Mouse (Mus musculus) forebrain, embryonic 16.5 days (tissue): Measurements from ENCODE around the gene Ccdc170. TPM values are rescaled to one million over a fixed set of nuclear protein-coding genes. Genes with fewer than 3 reads are reported as not detected.
"Not testable (repeated sequence)": the region's sequence is repeated elsewhere in the genome, so short reads cannot be mapped to it uniquely, and the experiment has no call there.

Experiments
- ATAC-seq: fragments of 200-750 bp; cut with Nextera tagmentation; 2 replicates; pipeline ENCODE4 v1.8.0; 2017; ENCODE audit warnings: mild to moderate bottlenecking, moderate library complexity
- H3K27ac ChIP-seq: fragments of 300-500 bp; sonication (generic); 2 replicates; pipeline ENCODE4 v1.5.1; 2014; ENCODE audit warnings: low read length, control low read depth
- H3K27me3 ChIP-seq: fragments of 300-500 bp; sonication (generic); replicated peaks from 2 replicates; pipeline ENCODE4 v1.6.1; 2014; ENCODE audit warnings: low read length; ENCODE audit not compliant: control insufficient read depth, insufficient read depth
- H3K36me3 ChIP-seq: fragments of 300-500 bp; sonication (generic); 2 replicates; pipeline ENCODE4 v1.6.1; 2014; ENCODE audit not compliant: control insufficient read depth, insufficient read depth
- H3K4me1 ChIP-seq: fragments of 300-500 bp; sonication (generic); replicated peaks from 2 replicates; pipeline ENCODE4 v1.6.1; 2014; ENCODE audit warnings: low read length; ENCODE audit not compliant: control insufficient read depth, insufficient read depth
- H3K4me2 ChIP-seq: fragments of 300-500 bp; sonication (generic); 2 replicates; pipeline ENCODE4 v1.6.1; 2014; ENCODE audit warnings: mild to moderate bottlenecking, low read length, control low read depth
- H3K4me3 ChIP-seq: fragments of 300-500 bp; sonication (generic); replicated peaks from 2 replicates; pipeline ENCODE4 v1.5.1; 2014; ENCODE audit warnings: mild to moderate bottlenecking, low read length, control low read depth
- H3K9ac ChIP-seq: fragments of 300-500 bp; sonication (generic); replicated peaks from 2 replicates; pipeline ENCODE4 v1.6.1; 2014; ENCODE audit warnings: low read depth, low read length, control low read depth
- H3K9me3 ChIP-seq: fragments of 300-500 bp; sonication (generic); 2 replicates; pipeline ENCODE4 v1.6.1; 2016; ENCODE audit warnings: low read length; ENCODE audit not compliant: control insufficient read depth
- WGBS: fragments of 180-500 bp; shearing (Covaris S2); extraction: QIAGEN DNeasy Blood & Tissue Kit; methylation state at CpG from one replicate; pipeline ENCODE4 v1.1.7; 2014; 5-methylcytosine and 5-hydroxymethylcytosine counted together
- polyA plus RNA-seq: library from polyadenylated mRNA; unstranded; fragments of >200 nt; fragmentation: Nextera tagmentation; extraction: Ambion mirVana; gene quantifications from 2 replicates; pipeline ENCODE4 v1.2.1, GENCODE M21; 2015

Ccdc170 gene
- polyA plus RNA-seq, 1 experiment from 2014 or later, result 0.27 TPM

DNA sequence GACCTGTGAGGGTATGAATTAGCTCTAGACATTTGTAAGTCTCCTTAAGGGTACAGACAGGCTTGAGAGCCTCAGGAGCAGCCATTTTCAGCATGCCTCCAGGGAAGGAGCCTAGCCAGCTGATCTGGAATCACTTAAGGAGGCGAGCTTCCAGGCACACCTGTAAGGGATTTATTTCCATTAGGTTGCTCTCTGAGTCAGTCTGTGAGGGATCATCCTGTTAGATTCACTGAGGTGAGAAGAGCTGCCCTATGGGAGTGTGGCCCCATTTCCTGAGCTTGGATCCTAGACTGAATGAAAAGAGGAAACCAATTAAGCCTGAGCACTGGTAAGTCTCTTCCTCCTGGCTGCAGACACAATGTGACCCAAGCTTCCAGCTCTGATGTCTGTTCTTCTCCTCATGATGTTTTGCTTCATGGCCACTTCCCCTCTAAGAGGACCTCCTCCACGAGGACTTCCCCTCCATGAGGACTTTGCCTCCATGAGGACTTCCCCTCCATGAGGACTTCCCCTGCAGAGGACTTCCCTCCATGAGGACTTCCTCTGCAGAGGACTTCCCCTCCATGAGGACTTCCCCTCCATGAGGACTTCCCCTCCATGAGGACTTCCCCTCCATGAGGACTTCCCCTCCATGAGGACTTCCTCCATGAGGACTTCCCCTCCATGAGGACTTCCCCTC is 118.6 kb downstream of the Ccdc170 start:
- H3K27me3 ChIP-seq, result no peaks in the 10 kb centered on the region
- H3K9me3 ChIP-seq, result no peaks in the 10 kb centered on the region
- 76% methylated on average over 2 of the region's 2 CpGs for whole genome bisulfite sequencing
- H3K4me2 ChIP-seq, result no peak overlapping the region
- H3K27ac ChIP-seq, result no peak overlapping the region
- ATAC-seq, result no peak
- no peak overlapping the region for H3K4me3 ChIP-seq
- H3K4me1 ChIP-seq, result no peaks in the 10 kb centered on the region
- no peak overlapping the region for H3K9ac ChIP-seq
- no peaks in the 10 kb centered on the region for H3K36me3 ChIP-seq

DNA sequence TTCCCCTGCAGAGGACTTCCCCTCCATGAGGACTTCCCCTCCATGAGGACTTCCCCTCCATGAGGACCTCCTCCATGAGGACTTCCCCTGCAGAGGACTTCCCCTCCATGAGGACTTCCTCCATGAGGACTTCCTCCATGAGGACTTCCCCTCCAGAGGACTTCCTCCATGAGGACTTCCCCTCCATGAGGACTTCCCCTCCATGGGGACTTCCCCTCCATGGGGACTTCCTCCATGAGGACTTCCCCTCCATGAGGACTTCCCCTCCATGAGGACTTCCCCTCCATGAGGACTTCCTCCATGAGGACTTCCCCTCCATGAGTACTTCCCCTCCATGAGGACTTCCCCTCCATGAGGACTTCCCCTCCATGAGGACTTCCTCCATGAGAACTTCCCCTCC is 119.3 kb downstream of the Ccdc170 start:
- not testable (repeated sequence) for H3K27me3 ChIP-seq, H3K4me3 ChIP-seq, ATAC-seq, H3K36me3 ChIP-seq, H3K4me1 ChIP-seq, H3K9me3 ChIP-seq, H3K27ac ChIP-seq, H3K9ac ChIP-seq, H3K4me2 ChIP-seq

DNA sequence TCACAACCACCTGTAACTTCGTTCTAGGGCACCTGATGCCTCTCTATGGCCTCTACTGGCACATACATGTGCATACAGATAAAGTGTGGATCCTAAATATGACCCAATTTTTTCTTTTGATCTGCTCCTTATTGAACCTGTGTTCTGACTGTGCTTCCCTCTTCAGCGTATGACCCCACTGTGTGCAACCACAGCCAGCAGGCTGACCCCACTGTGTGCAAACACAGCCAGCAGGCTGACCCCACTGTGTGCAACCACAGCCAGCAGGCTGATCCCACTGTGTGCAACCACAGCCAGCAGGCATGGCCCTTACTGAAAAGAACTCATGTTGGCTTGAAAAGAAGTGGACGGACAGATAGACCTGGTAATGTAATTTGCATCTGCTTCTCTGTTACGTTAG is 120.2 kb downstream of the Ccdc170 start:
- no peaks in the 10 kb centered on the region for H3K4me1 ChIP-seq
- H3K4me2 ChIP-seq, result no peak overlapping the region
- WGBS, result 76% methylated on average over 4 of the region's 4 CpGs
- H3K4me3 ChIP-seq, result no peak overlapping the region
- H3K27ac ChIP-seq, result no peak overlapping the region
- no peaks in the 10 kb centered on the region for H3K9me3 ChIP-seq
- no peaks in the 10 kb centered on the region for H3K27me3 ChIP-seq
- no peak overlapping the region for H3K9ac ChIP-seq
- no peaks in the 10 kb centered on the region for H3K36me3 ChIP-seq
- ATAC-seq, result no peak

GRCm38 (mm10) chr10:4604527-4605209 is 122.4 kb downstream of the Ccdc170 start:
- H3K4me3 ChIP-seq, result no peak overlapping the region
- no peaks in the 10 kb centered on the region for H3K4me1 ChIP-seq
- H3K9ac ChIP-seq, result no peak overlapping the region
- no peaks in the 10 kb centered on the region for H3K9me3 ChIP-seq
- no peaks in the 10 kb centered on the region for H3K36me3 ChIP-seq
- 91% methylated on average over 4 of the region's 4 CpGs for WGBS
- no peak for ATAC-seq
- H3K27ac ChIP-seq, result no peak overlapping the region
- H3K4me2 ChIP-seq, result no peak overlapping the region
- H3K27me3 ChIP-seq, result no peaks in the 10 kb centered on the region

- H3K4me2 ChIP-seq, result no peak overlapping the region
- no peak for ATAC-seq
These were observed 127.9 kb downstream of the Ccdc170 start for GRCm38 (mm10) chr10:4610234-4610633.

GRCm38 (mm10) chr10:4611386-4612155 is 129.3 kb downstream of the Ccdc170 start, which contains the start of gene Esr1:
Gene Esr1, plus strand, starts transcription at chr10:4611593.
- no peak within 1 kb of the TSS for H3K4me3 ChIP-seq
- no peaks in the 10 kb centered on the region for H3K27me3 ChIP-seq
- no peaks in the 10 kb centered on the region for H3K9me3 ChIP-seq
- 46% methylated on average over 13 of the region's 13 CpGs for WGBS
- H3K4me1 ChIP-seq, result no peaks in the 10 kb centered on the region
- no peak within 1 kb of the TSS for H3K9ac ChIP-seq
- H3K36me3 ChIP-seq, result no peaks in the 10 kb centered on the region
- ATAC-seq, result no peak
- H3K27ac ChIP-seq, result no peak within 1 kb of the TSS
- H3K4me2 ChIP-seq, result no peak within 1 kb of the TSS

More at GRCm38 (mm10) chr10:4610234-4610633, 127.9 kb downstream of the Ccdc170 start:
- Histone ChIP-seq H3K9me3 (no peaks in the 10 kb centered on the region), H3K36me3 (no peaks in the 10 kb centered on the region), H3K4me3 (no peak overlapping the region), H3K4me1 (no peaks in the 10 kb centered on the region), H3K9ac (no peak overlapping the region), H3K27me3 (no peaks in the 10 kb centered on the region), H3K27ac (no peak overlapping the region)
- 79% methylated on average over 2 of the region's 2 CpGs for WGBS

Other genes starting within 250 kb of the Ccdc170 start
- gene Akap12, start 216.1 kb upstream of the Ccdc170 start, polyA plus RNA-seq, result 25.7 and 28.1 TPM in 2 replicates
- gene Zbtb2, start 94.4 kb upstream of the Ccdc170 start, polyA plus RNA-seq, result 17.9 and 19.3 TPM in 2 replicates
- gene Rmnd1, start 50.1 kb upstream of the Ccdc170 start, polyA plus RNA-seq, result 53.6 and 57.5 TPM in 2 replicates
- gene Armt1, start 50.0 kb upstream of the Ccdc170 start, polyA plus RNA-seq, result 12.8 and 14.1 TPM in 2 replicates
- gene Esr1, start 129.1 kb downstream of the Ccdc170 start, polyA plus RNA-seq, result 0.22 and 0.24 TPM in 2 replicates